Mouse (Mus musculus) forebrain, embryonic 11.5 days (tissue): ENCODE measurements at regions not wholly inside any gene's neighbourhood (a gene's known extent, or its start where the extent isn't known, plus 50 kb on each side); places are given as distances from the start of the nearest gene placed in this dataset.

ENCODE experiments used
- ATAC-seq: fragments of 200-750 bp; cut with Nextera tagmentation; replicated peaks from 2 replicates; pipeline ENCODE4 v1.8.0; 2017; ENCODE audit warnings: moderate TSS enrichment; ENCODE audit not compliant: low FRiP score
- DNase-seq: peaks from one replicate; pipeline ENCODE4 v3.0.0-alpha.2; 2017; ENCODE audit warnings: low spot score
- H3K27ac ChIP-seq: fragments of 300-500 bp; sonication (generic); 2 replicates; pipeline ENCODE4 v1.5.1; 2014; ENCODE audit warnings: low read depth, low read length
- H3K27me3 ChIP-seq: fragments of 300-500 bp; sonication (generic); 2 replicates; pipeline ENCODE4 v1.6.1; 2014; ENCODE audit warnings: mild to moderate bottlenecking, low read length, mixed read lengths; ENCODE audit not compliant: control insufficient read depth, insufficient read depth
- H3K36me3 ChIP-seq: fragments of 300-500 bp; sonication (generic); 2 replicates; pipeline ENCODE4 v1.6.1; 2014; ENCODE audit warnings: mild to moderate bottlenecking, low read length, moderate library complexity, mixed read lengths; ENCODE audit not compliant: control insufficient read depth, insufficient read depth
- H3K4me1 ChIP-seq: fragments of 300-500 bp; sonication (generic); replicated peaks from 2 replicates; pipeline ENCODE4 v1.6.1; 2014; ENCODE audit warnings: low read length, mixed read lengths; ENCODE audit not compliant: control insufficient read depth, insufficient read depth
- H3K4me2 ChIP-seq: fragments of 300-500 bp; sonication (generic); 2 replicates; pipeline ENCODE4 v1.6.1; 2014; ENCODE audit warnings: low read depth, mild to moderate bottlenecking, low read length, moderate library complexity, mixed read lengths; ENCODE audit not compliant: severe bottlenecking
- H3K4me3 ChIP-seq: fragments of 300-500 bp; sonication (generic); 2 replicates; pipeline ENCODE4 v1.5.1; 2014; ENCODE audit warnings: low read depth, low read length
- H3K9ac ChIP-seq: fragments of 300-500 bp; sonication (generic); 2 replicates; pipeline ENCODE4 v1.6.1; 2014; ENCODE audit warnings: low read length
- H3K9me3 ChIP-seq: fragments of 300-500 bp; sonication (generic); 2 replicates; pipeline ENCODE4 v1.6.1; 2016; ENCODE audit warnings: low read length, mixed read lengths; ENCODE audit not compliant: control insufficient read depth
- WGBS: fragments of 180-500 bp; shearing (Covaris S2); extraction: QIAGEN DNeasy Blood & Tissue Kit; methylation state at CpG from one replicate; pipeline ENCODE4 v1.1.7; 2014; 5-methylcytosine and 5-hydroxymethylcytosine counted together

GRCm38 (mm10) chr10:98702470-98703215 is 211.6 kb upstream of the Atp2b1 start:
- no peak for ATAC-seq
- no peak for DNase-seq
- Histone ChIP-seq H3K27me3 (no peaks in the 10 kb centered on the region), H3K4me1 (no peaks in the 10 kb centered on the region), H3K9ac (no peak overlapping the region), H3K9me3 (no peaks in the 10 kb centered on the region), H3K27ac (no peak overlapping the region), H3K4me3 (no peak overlapping the region), H3K4me2 (no peak overlapping the region), H3K36me3 (no peaks in the 10 kb centered on the region)
- WGBS = 87% methylated on average over 5 of the region's 5 CpGs

GRCm38 (mm10) chr10:98703642-98704293 is 210.4 kb upstream of the Atp2b1 start:
- no peak overlapping the region for H3K9ac ChIP-seq

GRCm38 (mm10) chr10:98704559-98704958 is 209.6 kb upstream of the Atp2b1 start:
- H3K9ac ChIP-seq = no peak overlapping the region
- H3K4me1 ChIP-seq = no peaks in the 10 kb centered on the region
- ATAC-seq (no peak), DNase-seq (no peak)
- WGBS = 90% methylated on average over 6 of the region's 6 CpGs
- no peaks in the 10 kb centered on the region for H3K36me3 ChIP-seq
- H3K27me3 ChIP-seq = no peaks in the 10 kb centered on the region
- H3K27ac ChIP-seq = no peak overlapping the region
- H3K4me3 ChIP-seq = no peak overlapping the region
- no peak overlapping the region for H3K4me2 ChIP-seq
- H3K9me3 ChIP-seq = no peaks in the 10 kb centered on the region

More at GRCm38 (mm10) chr10:98703642-98704293, 210.4 kb upstream of the Atp2b1 start:
- H3K4me2 ChIP-seq = no peak overlapping the region
- DNase-seq (no peak), ATAC-seq (no peak)
- H3K27ac ChIP-seq = no peak overlapping the region
- no peaks in the 10 kb centered on the region for H3K4me1 ChIP-seq
- no peak overlapping the region for H3K4me3 ChIP-seq
- H3K27me3 ChIP-seq = no peaks in the 10 kb centered on the region
- 84% methylated on average over 2 of the region's 2 CpGs for WGBS
- no peaks in the 10 kb centered on the region for H3K36me3 ChIP-seq
- H3K9me3 ChIP-seq = no peaks in the 10 kb centered on the region

- Histone ChIP-seq H3K4me2 (no peak overlapping the region), H3K4me3 (no peak overlapping the region), H3K9me3 (no peaks in the 10 kb centered on the region), H3K27ac (no peak overlapping the region), H3K36me3 (no peaks in the 10 kb centered on the region), H3K27me3 (no peaks in the 10 kb centered on the region), H3K9ac (no peak overlapping the region), H3K4me1 (no peaks in the 10 kb centered on the region)
- WGBS = 89% methylated on average over 4 of the region's 4 CpGs
- ATAC-seq (no peak), DNase-seq (no peak)
Measured at GRCm38 (mm10) chr10:98717856-98718255, 196.3 kb upstream of the Atp2b1 start.

- Histone ChIP-seq H3K36me3 (no peaks in the 10 kb centered on the region), H3K27me3 (no peaks in the 10 kb centered on the region), H3K4me2 (no peak overlapping the region), H3K9me3 (no peaks in the 10 kb centered on the region), H3K4me1 (no peaks in the 10 kb centered on the region), H3K4me3 (no peak overlapping the region), H3K27ac (no peak overlapping the region), H3K9ac (no peak overlapping the region)
- no peak for DNase-seq
- ATAC-seq = no peak
- WGBS = 75% methylated on average over 4 of the region's 4 CpGs
Measured at GRCm38 (mm10) chr10:98718706-98719105, 195.5 kb upstream of the Atp2b1 start.

GRCm38 (mm10) chr10:98720256-98721005 is 193.8 kb upstream of the Atp2b1 start:
- ATAC-seq (no peak), DNase-seq (no peak)
- WGBS = 33% methylated on average over 6 of the region's 6 CpGs
- Histone ChIP-seq H3K36me3 (no peaks in the 10 kb centered on the region), H3K9ac (no peak overlapping the region), H3K4me3 (no peak overlapping the region), H3K27ac (no peak overlapping the region), H3K4me1 (no peaks in the 10 kb centered on the region), H3K27me3 (no peaks in the 10 kb centered on the region), H3K9me3 (no peaks in the 10 kb centered on the region), H3K4me2 (no peak overlapping the region)

- no peak for ATAC-seq
- no peak overlapping the region for H3K4me3 ChIP-seq
- DNase-seq = no peak
- H3K9ac ChIP-seq = no peak overlapping the region
- no peak overlapping the region for H3K4me2 ChIP-seq
- H3K27ac ChIP-seq = no peak overlapping the region
- H3K27me3 ChIP-seq = no peaks in the 10 kb centered on the region
- no peaks in the 10 kb centered on the region for H3K36me3 ChIP-seq
- H3K4me1 ChIP-seq = no peaks in the 10 kb centered on the region
- H3K9me3 ChIP-seq = no peaks in the 10 kb centered on the region
- 93% methylated on average over 5 of the region's 5 CpGs for WGBS
Measured at GRCm38 (mm10) chr10:98725110-98725509, 189.1 kb upstream of the Atp2b1 start.

- Histone ChIP-seq H3K27me3 (no peaks in the 10 kb centered on the region), H3K4me1 (no peaks in the 10 kb centered on the region), H3K4me3 (no peak overlapping the region), H3K9ac (no peak overlapping the region), H3K36me3 (no peaks in the 10 kb centered on the region), H3K4me2 (no peak overlapping the region), H3K9me3 (no peaks in the 10 kb centered on the region), H3K27ac (no peak overlapping the region)
- 92% methylated on average over 4 of the region's 4 CpGs for WGBS
- ATAC-seq = no peak
- no peak for DNase-seq
Measured at GRCm38 (mm10) chr10:98727130-98727529, 187.1 kb upstream of the Atp2b1 start.
